Mouse (Mus musculus): ENCODE measurements around the gene Fgd6. TPM values are rescaled to one million over a fixed set of nuclear protein-coding genes. Genes with fewer than 3 reads are reported as not detected.

Gene Fgd6
- total and polyA plus RNA-seq, 3 experiments = 1.2 to 2.8 TPM; not detected in 1

DNA sequence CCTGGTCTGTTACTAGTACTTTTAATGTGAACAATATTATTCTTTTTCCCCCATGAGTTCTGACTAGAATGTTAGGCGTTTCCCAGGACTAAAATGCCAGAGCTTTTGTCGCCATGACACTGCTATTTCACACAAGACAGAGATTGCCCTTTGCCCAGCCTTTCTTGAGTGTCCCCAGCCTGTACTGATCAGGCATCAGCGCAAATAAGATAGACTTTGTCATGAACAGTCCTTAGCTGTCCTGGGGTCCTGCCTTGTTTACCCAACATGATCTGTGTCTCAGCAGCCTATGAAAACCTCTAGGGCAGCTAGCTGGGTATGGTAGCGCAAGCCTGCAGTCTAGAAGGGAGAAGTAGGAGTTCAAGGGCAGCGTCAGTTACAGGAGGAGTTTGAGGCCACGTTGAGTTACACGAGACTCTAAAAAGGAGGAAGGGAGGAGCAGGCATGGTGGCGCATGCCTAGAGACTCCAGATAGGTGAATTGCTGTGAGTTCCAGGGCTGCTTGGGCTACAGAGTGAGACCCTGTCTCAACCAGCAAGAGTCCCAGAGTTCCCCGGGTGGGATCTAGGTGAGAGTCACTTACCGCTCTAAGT lies 103.2 kb downstream of the Fgd6 start:
- TF ChIP-seq NELFE (IDR thresholded peaks at IDR 0.05; ENCODE audit: low read depth, low read length) (no peak), GATA1 (IDR thresholded peaks at IDR 0.05; ENCODE audit: low read depth, low read length) (no peak), USF1 (IDR thresholded peaks at IDR 0.05; ENCODE audit: low read depth, low read length) (no peak), MAX (IDR thresholded peaks at IDR 0.05; ENCODE audit: low read length) (no peak), ELF1 (IDR thresholded peaks at IDR 0.05; ENCODE audit: low read depth, low read length) (no peak), USF2 (IDR thresholded peaks at IDR 0.05; ENCODE audit: borderline replicate concordance in 1 of 2, insufficient read depth in 1 of 2, low read depth in 1 of 2, low read length in 2 of 2) (no peak), MXI1 (IDR thresholded peaks at IDR 0.05; ENCODE audit: low read depth, low read length) (no peak), ZMIZ1 (IDR thresholded peaks at IDR 0.05; ENCODE audit: low read depth, low read length) (no peak), E2F4 (IDR thresholded peaks at IDR 0.05; ENCODE audit: borderline replicate concordance, low read depth, low read length) (no peak), UBTF (IDR thresholded peaks at IDR 0.05; ENCODE audit: borderline replicate concordance, insufficient read depth, low read depth, low read length) (no peak)
- H3K27me3 ChIP-seq (ENCODE audit: control insufficient read depth in 1 of 2, insufficient read depth in 2 of 2, low read length in 2 of 2) = no peaks in the 10 kb centered on the region
- no peaks in the 10 kb centered on the region for H3K79me2 ChIP-seq (ENCODE audit: control insufficient read depth, insufficient read depth, low read length, poor library complexity)
- H3K4me1 ChIP-seq (ENCODE audit: control insufficient read depth in 1 of 2, insufficient read depth in 2 of 2, low read length in 2 of 2) = no peaks in the 10 kb centered on the region
- no peak for DNase-seq (ENCODE audit: low read depth, low spot score)
- no peaks in the 10 kb centered on the region for H3K9me3 ChIP-seq (replicated peaks; ENCODE audit: insufficient read depth, low read length)
- no peak overlapping the region for H3K9ac ChIP-seq (ENCODE audit: control insufficient read depth, low read depth, low read length, poor library complexity, severe bottlenecking)
- no peak overlapping the region for H3K4me3 ChIP-seq (ENCODE audit: control insufficient read depth in 1 of 2, insufficient read depth in 1 of 2, low read depth in 2 of 2, low read length in 2 of 2)
- H3K27ac ChIP-seq (ENCODE audit: control insufficient read depth, low read depth, low read length) = no peak overlapping the region
- no peaks in the 10 kb centered on the region for H3K36me3 ChIP-seq (ENCODE audit: control insufficient read depth in 1 of 2, insufficient read depth in 2 of 2, low read length in 2 of 2)

- Histone ChIP-seq H3K9me3 (replicated peaks; ENCODE audit: insufficient read depth, low read length) (no peaks in the 10 kb centered on the region), H3K27ac (ENCODE audit: control insufficient read depth, low read depth, low read length) (no peak overlapping the region), H3K79me2 (ENCODE audit: control insufficient read depth, insufficient read depth, low read length, poor library complexity) (no peaks in the 10 kb centered on the region), H3K27me3 (ENCODE audit: control insufficient read depth in 1 of 2, insufficient read depth in 2 of 2, low read length in 2 of 2) (no peaks in the 10 kb centered on the region), H3K9ac (ENCODE audit: control insufficient read depth, low read depth, low read length, poor library complexity, severe bottlenecking) (no peak overlapping the region), H3K4me3 (ENCODE audit: control insufficient read depth in 1 of 2, insufficient read depth in 1 of 2, low read depth in 2 of 2, low read length in 2 of 2) (no peak overlapping the region), H3K4me1 (ENCODE audit: control insufficient read depth in 1 of 2, insufficient read depth in 2 of 2, low read length in 2 of 2) (no peaks in the 10 kb centered on the region), H3K36me3 (ENCODE audit: control insufficient read depth in 1 of 2, insufficient read depth in 2 of 2, low read length in 2 of 2) (no peaks in the 10 kb centered on the region)
- no peak for DNase-seq (ENCODE audit: low read depth, low spot score)
- TF ChIP-seq SMC3 (IDR thresholded peaks at IDR 0.05; ENCODE audit: low read depth, low read length) = no peak
- no peak for TF ChIP-seq ELF1 (IDR thresholded peaks at IDR 0.05; ENCODE audit: low read depth, low read length)
- no peak for TF ChIP-seq TAL1 (IDR thresholded peaks at IDR 0.05; ENCODE audit: low read length)
- TF ChIP-seq MAZ (IDR thresholded peaks at IDR 0.05; ENCODE audit: low read depth, low read length) = no peak
- no peak for TF ChIP-seq MAX (IDR thresholded peaks at IDR 0.05; ENCODE audit: low read length)
- TF ChIP-seq CTCF (IDR thresholded peaks at IDR 0.05 in 2 of 3, conservative IDR thresholded peaks at IDR 0.05 in 1 of 3; ENCODE audit: control insufficient read depth in 1 of 3, insufficient read depth in 1 of 3, low read depth in 2 of 3, low read length in 3 of 3, poor library complexity in 1 of 3, severe bottlenecking in 1 of 3) = no peak
- no peak for TF ChIP-seq EP300 (IDR thresholded peaks at IDR 0.05; ENCODE audit: low read depth in 1 of 2, low read length in 2 of 2)
- no peak for TF ChIP-seq POLR2AphosphoS5 (IDR thresholded peaks at IDR 0.05; ENCODE audit: borderline replicate concordance, low read depth, low read length)
- TF ChIP-seq TBP (IDR thresholded peaks at IDR 0.05; ENCODE audit: low read depth, low read length) = no peak
- no peak for TF ChIP-seq RAD21 (IDR thresholded peaks at IDR 0.05; ENCODE audit: low read depth, low read length)
- TF ChIP-seq USF2 (IDR thresholded peaks at IDR 0.05; ENCODE audit: borderline replicate concordance in 1 of 2, insufficient read depth in 1 of 2, low read depth in 1 of 2, low read length in 2 of 2) = no peak
- TF ChIP-seq MAFK (IDR thresholded peaks at IDR 0.05; ENCODE audit: borderline replicate concordance, low read depth, low read length) = no peak
- no peak for TF ChIP-seq ZKSCAN1 (IDR thresholded peaks at IDR 0.05; ENCODE audit: low read depth, low read length)
- no peak for TF ChIP-seq KAT2A (conservative IDR thresholded peaks at IDR 0.05; ENCODE audit: low read depth, low read length)
- no peak for TF ChIP-seq NELFE (IDR thresholded peaks at IDR 0.05; ENCODE audit: low read depth, low read length)
Measured at GRCm38 (mm10) chr10:94140227-94140931, 104.6 kb downstream of the Fgd6 start.

All from MEL (cell line).